Mouse (Mus musculus) neural tube, embryonic 13.5 days (tissue): Measurements from ENCODE around the gene Capns1. TPM values are rescaled to one million over a fixed set of nuclear protein-coding genes. Genes with fewer than 3 reads are reported as not detected.
"Not testable (repeated sequence)": the region's sequence is repeated elsewhere in the genome, so short reads cannot be mapped to it uniquely, and the experiment has no call there.

ENCODE experiments used
- ATAC-seq: fragments of 200-750 bp; cut with Nextera tagmentation; 2 replicates; pipeline ENCODE4 v1.8.0; 2017; ENCODE audit warnings: low read depth, mild to moderate bottlenecking, moderate TSS enrichment, moderate library complexity
- H3K27ac ChIP-seq: fragments of 300-500 bp; sonication (generic); replicated peaks from 2 replicates; pipeline ENCODE4 v1.5.1; 2015; ENCODE audit warnings: moderate library complexity, mild to moderate bottlenecking, inconsistent platforms
- H3K27me3 ChIP-seq: fragments of 300-500 bp; sonication (generic); 2 replicates; pipeline ENCODE4 v1.6.1; 2015; ENCODE audit warnings: mild to moderate bottlenecking, inconsistent platforms
- H3K36me3 ChIP-seq: fragments of 300-500 bp; sonication (generic); 2 replicates; pipeline ENCODE4 v1.6.1; 2015; ENCODE audit warnings: mild to moderate bottlenecking, inconsistent platforms
- H3K4me1 ChIP-seq: fragments of 300-500 bp; sonication (generic); replicated peaks from 2 replicates; pipeline ENCODE4 v1.6.1; 2015; ENCODE audit warnings: inconsistent platforms
- H3K4me2 ChIP-seq: fragments of 300-500 bp; sonication (generic); 2 replicates; pipeline ENCODE4 v1.6.1; 2015; ENCODE audit warnings: inconsistent platforms, mild to moderate bottlenecking, moderate library complexity
- H3K4me3 ChIP-seq: fragments of 300-500 bp; sonication (generic); 2 replicates; pipeline ENCODE4 v1.5.1; 2015; ENCODE audit warnings: mild to moderate bottlenecking, inconsistent platforms
- H3K9ac ChIP-seq: fragments of 300-500 bp; sonication (generic); 2 replicates; pipeline ENCODE4 v1.6.1; 2015; ENCODE audit warnings: moderate library complexity, mild to moderate bottlenecking, inconsistent platforms
- H3K9me3 ChIP-seq: fragments of 300-500 bp; sonication (generic); 2 replicates; pipeline ENCODE4 v1.6.1; 2016; ENCODE audit warnings: inconsistent platforms
- WGBS: fragments of 180-500 bp; shearing (Covaris S2); methylation state at CpG from one replicate; pipeline ENCODE4 v1.1.7; 2015; 5-methylcytosine and 5-hydroxymethylcytosine counted together
- polyA plus RNA-seq: library from polyadenylated mRNA; unstranded; fragments of >200 nt; fragmentation: Nextera tagmentation; extraction: Ambion mirVana; gene quantifications from 2 replicates; pipeline ENCODE4 v1.2.1, GENCODE M21; 2015

Gene Capns1
- polyA plus RNA-seq = 79.5 and 83.0 TPM in 2 replicates

DNA sequence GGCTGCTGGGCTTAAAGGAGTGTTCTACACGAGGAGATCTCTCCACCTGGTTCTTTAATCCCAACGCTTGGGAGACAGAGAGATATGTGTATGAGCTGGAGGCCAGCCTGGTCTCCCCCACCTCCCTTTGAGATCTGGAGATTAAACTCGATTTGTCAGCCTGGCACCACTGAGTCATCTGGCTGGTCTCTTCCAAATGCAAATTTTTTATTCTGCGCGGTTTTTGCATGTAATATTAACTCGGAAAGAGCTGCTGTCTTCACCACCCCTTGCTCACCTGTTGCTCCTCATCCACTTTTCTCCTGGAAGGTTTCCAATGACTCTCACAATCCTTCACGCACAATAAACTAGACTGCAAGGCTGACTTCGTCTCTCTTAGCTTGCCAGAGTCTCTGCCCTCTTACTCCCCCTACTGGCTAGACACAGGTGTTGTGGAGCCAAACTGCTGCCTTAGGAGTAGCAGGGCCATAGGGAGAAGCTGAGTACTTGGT is at the start of gene Capns1:
TSS of gene Capns1 (minus strand) at position 331 of the 491 bp plus-strand sequence.
- Histone ChIP-seq H3K9ac (no peak within 1 kb of the TSS), H3K27me3 (no peaks in the 10 kb centered on the region), H3K9me3 (no peaks in the 10 kb centered on the region), H3K36me3 (no peaks in the 10 kb centered on the region), H3K27ac (peak within 1 kb of the TSS; percentile 54; the same call in 1 of the 2 replicates), H3K4me1 (peaks cover 22% of the 10 kb centered on the region), H3K4me3 (0 out of 2 replicates have a peak within 1 kb of the TSS, but pooled peaks have one; percentile 2), H3K4me2 (peak within 1 kb of the TSS; percentile 37)
- 12% methylated on average over 8 of the region's 8 CpGs for WGBS
- ATAC-seq = no peak

DNA sequence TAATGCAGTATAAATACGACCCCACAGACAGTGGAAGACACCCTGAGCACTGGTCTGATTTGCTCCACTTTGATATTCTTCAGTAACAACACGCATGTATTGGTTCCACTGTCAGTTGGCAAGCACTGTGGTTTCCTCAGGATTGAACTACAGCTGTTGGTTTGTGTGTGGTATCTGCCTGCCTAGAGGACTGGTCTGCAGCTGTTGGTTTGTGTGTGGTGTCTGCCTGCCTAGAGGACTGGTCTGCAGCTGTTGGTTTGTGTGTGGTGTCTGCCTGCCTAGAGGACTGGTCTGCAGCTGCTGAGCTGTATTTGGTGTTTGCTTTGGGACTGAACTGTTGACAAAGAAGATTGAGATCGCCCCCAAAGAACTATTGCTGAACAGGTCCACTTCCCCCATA is 38.8 kb upstream of the Capns1 start:
- not testable (repeated sequence) for H3K4me3 ChIP-seq, H3K27me3 ChIP-seq, H3K27ac ChIP-seq, H3K9ac ChIP-seq, H3K9me3 ChIP-seq, ATAC-seq, H3K4me2 ChIP-seq
- Histone ChIP-seq H3K36me3 (peaks cover 24% of the 10 kb centered on the region), H3K4me1 (peaks cover 13% of the 10 kb centered on the region)
- 94% methylated on average over 3 of the region's 3 CpGs for WGBS

DNA sequence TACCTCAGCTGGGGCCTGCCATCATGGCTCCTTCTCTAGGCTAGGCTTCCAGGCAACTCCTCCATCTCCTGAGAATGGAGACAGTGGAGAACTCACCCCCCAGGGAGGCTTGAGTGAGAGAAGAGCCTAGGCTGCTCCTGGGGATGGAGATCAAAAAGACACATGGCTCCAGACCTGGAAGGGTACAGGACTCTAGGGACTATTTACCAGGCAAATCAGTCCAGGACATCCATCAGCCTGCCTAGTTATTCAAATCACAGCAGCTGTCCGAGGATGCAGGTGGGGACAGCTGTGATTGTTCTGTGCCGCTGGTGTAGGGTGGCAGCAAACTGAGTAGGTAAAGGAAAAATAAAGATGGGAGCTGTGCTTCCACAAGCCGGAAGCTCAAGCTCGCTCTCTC is 37.0 kb upstream of the Capns1 start, which contains the start of gene Ovol3:
TSS of gene Ovol3 (minus strand) at position 101 of the 400 bp plus-strand sequence.
- H3K9ac ChIP-seq = no peak within 1 kb of the TSS
- H3K27ac ChIP-seq = no peak within 1 kb of the TSS
- no peaks in the 10 kb centered on the region for H3K27me3 ChIP-seq
- ATAC-seq = no peak
- H3K4me1 ChIP-seq = peaks cover 19% of the 10 kb centered on the region
- peaks cover 24% of the 10 kb centered on the region for H3K36me3 ChIP-seq
- no peak within 1 kb of the TSS for H3K4me3 ChIP-seq
- no peaks in the 10 kb centered on the region for H3K9me3 ChIP-seq
- 74% methylated on average over 4 of the region's 4 CpGs for WGBS
- H3K4me2 ChIP-seq = no peak within 1 kb of the TSS

DNA sequence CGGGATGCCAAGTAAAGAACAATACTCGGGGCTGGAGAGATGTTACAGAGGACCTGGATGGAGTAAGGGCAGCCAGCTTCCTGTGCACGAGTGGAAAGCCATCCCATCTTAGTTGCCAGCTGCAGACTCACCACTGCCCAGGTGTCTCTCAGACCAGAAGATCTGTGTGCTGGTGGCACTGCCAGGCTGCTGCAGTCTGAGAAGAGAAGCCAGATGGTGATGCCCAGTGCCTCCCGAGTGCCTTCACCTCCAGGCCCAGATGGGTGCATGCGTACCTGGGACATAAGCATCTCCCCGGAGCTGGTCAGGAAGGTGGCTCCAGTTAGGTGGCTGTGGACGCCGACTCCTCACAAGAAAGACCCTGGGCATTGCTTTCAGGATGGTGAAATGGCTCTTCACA is 36.5 kb upstream of the Capns1 start:
- H3K27ac ChIP-seq = no peak overlapping the region
- ATAC-seq = no peak
- no peak overlapping the region for H3K4me2 ChIP-seq
- H3K9ac ChIP-seq = no peak overlapping the region
- no peaks in the 10 kb centered on the region for H3K27me3 ChIP-seq
- H3K36me3 ChIP-seq = peaks cover 25% of the 10 kb centered on the region
- H3K4me1 ChIP-seq = peaks cover 23% of the 10 kb centered on the region
- no peaks in the 10 kb centered on the region for H3K9me3 ChIP-seq
- 90% methylated on average over 8 of the region's 8 CpGs for WGBS
- no peak overlapping the region for H3K4me3 ChIP-seq

DNA sequence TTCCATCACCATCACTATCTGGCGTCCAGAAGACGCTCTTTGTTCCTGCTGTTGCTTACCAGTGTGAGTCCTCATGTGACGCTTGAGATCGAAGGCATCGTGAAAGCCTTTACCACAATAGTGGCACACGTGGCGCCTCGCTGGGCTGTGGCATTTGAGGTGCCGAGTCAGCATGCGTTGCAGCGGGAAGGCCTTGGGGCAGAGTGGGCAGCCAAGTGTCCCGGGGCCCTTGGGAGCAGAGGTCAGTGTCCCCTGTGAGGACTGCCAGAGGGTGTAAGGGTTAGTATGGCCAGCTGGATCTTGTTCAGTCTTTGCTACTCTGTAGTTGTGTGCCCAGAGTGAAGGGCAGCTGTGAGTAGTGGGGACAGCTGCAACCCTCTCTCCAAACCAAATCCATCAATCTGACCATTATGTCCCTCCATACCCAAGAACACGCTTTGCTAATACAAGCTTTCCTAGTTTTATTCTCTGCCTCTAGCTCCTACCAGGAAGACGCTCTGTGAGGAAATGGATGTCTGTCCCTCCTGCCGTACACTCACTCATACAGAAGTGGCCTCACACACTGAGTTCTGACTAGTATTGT is 35.8 kb upstream of the Capns1 start:
- Histone ChIP-seq H3K36me3 (peaks cover 30% of the 10 kb centered on the region), H3K9ac (no peak overlapping the region), H3K9me3 (no peaks in the 10 kb centered on the region), H3K4me2 (no peak overlapping the region), H3K27me3 (no peaks in the 10 kb centered on the region), H3K27ac (no peak overlapping the region), H3K4me3 (no peak overlapping the region), H3K4me1 (peaks cover 23% of the 10 kb centered on the region)
- WGBS = 94% methylated on average over 15 of the region's 15 CpGs
- ATAC-seq = no peak

DNA sequence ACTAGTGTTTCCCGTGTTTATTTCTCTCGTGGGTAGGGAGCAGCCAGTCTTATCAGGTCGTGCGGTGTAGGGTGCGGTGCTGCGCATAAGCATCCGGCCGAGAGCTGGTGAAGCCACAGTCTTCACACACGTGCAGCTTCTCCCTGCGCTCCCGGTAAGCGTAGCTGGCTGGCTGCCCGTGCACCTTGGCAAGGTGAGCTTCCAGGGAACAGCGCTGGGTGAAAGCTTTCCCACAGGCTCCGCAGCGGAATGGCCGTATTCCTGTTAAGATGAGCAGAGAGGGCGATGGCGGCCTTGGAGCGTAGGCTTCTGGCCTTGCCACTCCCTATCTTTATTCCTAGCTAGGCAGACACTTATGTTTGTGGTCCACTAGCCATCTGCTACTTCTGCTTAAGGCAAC is 34.8 kb upstream of the Capns1 start:
- no peak for ATAC-seq
- Histone ChIP-seq H3K4me2 (peak overlapping the region; percentile 72), H3K4me3 (peak overlapping the region; percentile 70), H3K9me3 (no peaks in the 10 kb centered on the region), H3K27ac (no peak overlapping the region), H3K9ac (peak overlapping the region; percentile 80; the same call in 1 of the 2 replicates), H3K27me3 (no peaks in the 10 kb centered on the region), H3K4me1 (peaks cover 23% of the 10 kb centered on the region), H3K36me3 (peaks cover 37% of the 10 kb centered on the region)
- 90% methylated on average over 20 of the region's 20 CpGs for WGBS

DNA sequence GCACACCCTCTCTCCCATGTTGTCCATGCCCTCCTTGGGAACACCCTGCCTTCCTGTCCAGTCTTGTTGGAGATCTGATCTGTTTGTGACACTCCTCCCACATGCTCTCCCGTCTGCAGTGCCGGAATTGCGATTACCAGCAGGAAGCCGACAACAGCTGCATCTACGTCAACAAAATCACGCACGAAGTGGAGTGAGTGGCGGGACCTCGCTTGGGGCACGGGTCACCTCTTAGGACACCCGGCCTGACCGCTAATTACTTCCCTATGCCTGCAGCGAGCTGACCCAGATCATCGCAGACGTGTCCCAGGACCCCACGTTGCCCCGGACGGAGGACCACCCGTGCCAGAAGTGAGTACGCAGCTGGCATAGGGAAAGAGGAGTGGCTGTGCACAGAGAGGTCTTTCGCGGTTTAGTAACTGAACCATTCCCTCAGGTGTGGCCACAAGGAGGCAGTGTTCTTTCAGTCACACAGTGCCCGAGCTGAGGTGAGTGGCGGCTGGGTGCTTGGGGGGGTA is 34.1 kb upstream of the Capns1 start:
- WGBS = 6% methylated on average over 24 of the region's 24 CpGs
- Histone ChIP-seq H3K27me3 (no peaks in the 10 kb centered on the region), H3K4me1 (peaks cover 23% of the 10 kb centered on the region), H3K9ac (peak overlapping the region; percentile 80), H3K27ac (peak overlapping the region; percentile 97), H3K4me3 (peak overlapping the region; percentile 70), H3K36me3 (peaks cover 44% of the 10 kb centered on the region), H3K4me2 (peak overlapping the region; percentile 72), H3K9me3 (no peaks in the 10 kb centered on the region)
- ATAC-seq = peak; percentile 13

DNA sequence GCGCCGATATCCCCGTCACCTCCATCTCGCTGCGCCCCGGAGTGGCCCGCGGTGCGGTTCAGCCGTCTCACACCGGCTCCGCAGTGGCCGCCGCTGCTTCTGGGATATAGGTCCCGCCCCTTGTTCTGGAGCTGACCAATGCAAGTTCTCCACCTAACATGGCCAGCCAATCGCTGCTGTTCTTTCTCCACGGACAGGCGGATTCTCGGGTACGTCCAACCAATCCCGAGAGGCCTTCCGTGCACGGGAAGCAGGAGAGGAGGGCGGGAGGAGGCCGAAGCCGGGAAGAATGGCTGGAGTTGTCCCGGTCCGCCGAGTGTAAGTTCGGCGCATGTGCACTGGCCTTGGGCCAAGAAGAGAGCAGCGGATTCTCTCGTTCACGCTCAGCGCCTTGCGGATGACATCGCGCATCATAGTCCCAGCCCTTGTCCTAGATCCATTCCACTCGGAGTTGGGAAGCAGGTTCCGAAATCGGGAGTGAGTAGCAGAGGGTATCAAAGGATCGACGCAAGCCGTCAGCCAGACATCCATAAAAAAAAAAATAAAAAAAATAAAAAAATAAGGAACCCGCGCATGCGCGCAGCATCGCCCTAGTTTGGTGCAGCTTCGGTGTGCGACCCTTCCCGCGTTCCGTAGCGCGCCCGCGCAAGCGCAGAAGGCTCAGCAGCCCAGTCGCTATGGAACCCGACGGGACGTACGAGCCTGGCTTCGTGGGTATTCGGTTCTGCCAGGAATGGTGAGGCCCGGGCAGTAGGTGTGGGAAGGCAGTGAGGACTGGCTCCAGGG is 33.3 kb upstream of the Capns1 start, which contains the start of the genes Polr2i and Tbcb:
TSS of gene Polr2i (plus strand) at position 280 of the 786 bp plus-strand sequence.
TSS of gene Tbcb (minus strand) at position 604 of the 786 bp plus-strand sequence.
- under 1% methylated on average over 67 of the region's 67 CpGs for WGBS
- Histone ChIP-seq H3K27ac (peak within 1 kb of the TSS; percentile 97), H3K9me3 (no peaks in the 10 kb centered on the region), H3K4me2 (peak within 1 kb of the TSS; percentile 72), H3K27me3 (no peaks in the 10 kb centered on the region), H3K9ac (peak within 1 kb of the TSS; percentile 80), H3K36me3 (peaks cover 52% of the 10 kb centered on the region), H3K4me3 (peak within 1 kb of the TSS; percentile 70), H3K4me1 (peaks cover 23% of the 10 kb centered on the region)
- ATAC-seq = peak; percentile 94

DNA sequence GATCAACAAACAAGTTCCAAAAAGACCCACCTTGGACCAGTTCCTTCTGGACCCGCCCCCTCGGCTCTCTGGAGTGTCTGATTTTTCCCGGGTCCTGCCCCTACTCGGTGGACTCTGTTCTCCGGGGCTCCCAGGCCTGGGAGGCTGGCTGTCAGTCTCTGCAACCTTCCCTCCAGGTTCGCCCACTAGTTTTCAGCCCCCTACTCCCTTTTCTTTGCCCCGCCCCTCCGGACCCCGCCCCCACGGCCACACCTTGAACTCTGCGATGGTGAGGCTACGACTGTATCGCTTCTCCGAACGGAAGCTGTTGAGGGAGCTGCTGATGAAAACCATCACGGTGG is 32.7 kb upstream of the Capns1 start:
- Histone ChIP-seq H3K36me3 (peaks cover 58% of the 10 kb centered on the region), H3K27ac (peak overlapping the region; percentile 97), H3K9me3 (no peaks in the 10 kb centered on the region), H3K4me3 (peak overlapping the region; percentile 70), H3K27me3 (no peaks in the 10 kb centered on the region), H3K4me1 (peaks cover 23% of the 10 kb centered on the region), H3K9ac (peak overlapping the region; percentile 80), H3K4me2 (peak overlapping the region; percentile 71)
- ATAC-seq = peak; percentile 44; the same call in 1 of the 2 replicates
- WGBS = 0% methylated on average over 16 of the region's 16 CpGs

DNA sequence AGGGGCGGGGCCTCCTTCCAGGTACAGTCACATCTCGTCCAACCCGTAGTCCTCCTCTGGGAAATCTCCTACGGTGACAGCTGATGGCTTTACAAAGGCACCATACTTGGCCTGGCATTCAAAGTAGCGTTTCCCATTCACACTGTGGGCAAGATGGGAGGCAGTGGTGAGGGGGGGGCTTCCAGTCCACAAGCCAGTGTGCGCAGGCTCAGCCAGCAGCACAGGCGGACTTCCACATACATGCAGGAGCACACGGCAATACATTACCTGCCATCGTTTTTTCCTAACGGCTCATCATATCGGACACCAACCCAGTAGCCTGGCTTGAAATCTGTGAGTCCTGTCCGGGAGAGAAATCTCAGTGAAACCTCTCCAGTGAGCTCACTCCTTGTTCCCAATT is 25.6 kb upstream of the Capns1 start:
- Histone ChIP-seq H3K4me1 (peaks cover 9% of the 10 kb centered on the region), H3K4me3 (no peak overlapping the region), H3K9me3 (no peaks in the 10 kb centered on the region), H3K27me3 (no peaks in the 10 kb centered on the region), H3K9ac (no peak overlapping the region), H3K4me2 (no peak overlapping the region), H3K36me3 (peaks cover 66% of the 10 kb centered on the region), H3K27ac (no peak overlapping the region)
- ATAC-seq = no peak
- 94% methylated on average over 12 of the region's 12 CpGs for WGBS

DNA sequence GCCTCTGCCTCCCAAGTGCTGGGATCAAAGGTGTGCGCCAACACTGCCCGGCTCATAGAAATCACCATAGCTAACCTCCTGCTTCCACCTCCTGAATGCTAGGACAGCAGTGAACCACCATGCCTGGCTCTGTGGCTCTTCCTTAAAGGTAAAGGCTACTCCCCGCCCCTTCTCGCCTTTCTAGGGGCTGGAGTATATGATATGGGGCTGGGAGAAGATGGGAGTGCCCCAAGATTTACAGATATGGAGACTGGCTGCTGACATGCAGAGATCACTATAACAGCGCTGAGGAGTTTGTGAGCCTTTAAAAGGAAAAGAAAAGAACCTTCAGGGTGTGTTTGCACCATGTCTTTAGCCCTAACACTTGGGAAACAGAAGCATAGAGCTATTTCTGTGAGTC is 23.6 kb upstream of the Capns1 start:
- no peak overlapping the region for H3K4me3 ChIP-seq
- H3K27me3 ChIP-seq = no peaks in the 10 kb centered on the region
- H3K9me3 ChIP-seq = no peaks in the 10 kb centered on the region
- H3K4me2 ChIP-seq = no peak overlapping the region
- H3K9ac ChIP-seq = no peak overlapping the region
- no peak for ATAC-seq
- peaks cover 12% of the 10 kb centered on the region for H3K4me1 ChIP-seq
- no peak overlapping the region for H3K27ac ChIP-seq
- peaks cover 48% of the 10 kb centered on the region for H3K36me3 ChIP-seq
- WGBS = 95% methylated on average over 5 of the region's 5 CpGs

DNA sequence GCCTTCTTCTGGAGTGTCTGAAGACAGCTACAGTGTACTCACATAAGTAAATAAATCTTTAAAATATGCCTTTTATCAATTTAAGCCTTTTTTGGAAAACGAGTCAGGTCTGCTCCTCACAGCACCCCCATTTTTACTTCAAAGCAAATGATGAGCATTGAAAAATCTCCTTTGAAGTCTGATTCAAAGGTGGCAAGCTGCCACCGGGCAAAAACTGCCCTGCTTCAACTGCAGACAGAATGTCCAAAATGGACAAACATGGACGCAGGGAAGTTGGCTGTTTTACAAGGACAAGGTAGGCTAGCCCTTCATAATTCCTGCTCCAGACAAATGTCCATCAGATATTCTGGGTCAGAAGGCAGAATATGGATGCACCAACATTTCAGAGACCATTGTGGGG is 22.8 kb upstream of the Capns1 start:
- Histone ChIP-seq H3K9ac (no peak overlapping the region), H3K4me3 (no peak overlapping the region), H3K27me3 (no peaks in the 10 kb centered on the region), H3K36me3 (peaks cover 41% of the 10 kb centered on the region), H3K27ac (no peak overlapping the region), H3K4me2 (no peak overlapping the region), H3K4me1 (peaks cover 15% of the 10 kb centered on the region), H3K9me3 (no peaks in the 10 kb centered on the region)
- ATAC-seq = no peak
- WGBS = 87% methylated on average over 3 of the region's 3 CpGs
